Mouse (Mus musculus) kidney, adult 9 months (tissue): ENCODE data around the gene Sctr.
A peak's percentile ranks its signal among the peaks of the same experiment; 100 is the strongest.

ENCODE experiments used
- DNase-seq: peaks from one replicate; pipeline ENCODE4 v3.0.0; 2022

The Sctr gene

GRCm38 (mm10) chr1:120030474-120030873 is 23.8 kb downstream of the Sctr start:
- DNase-seq: no peak

GRCm38 (mm10) chr1:120032804-120033468 is 26.2 kb downstream of the Sctr start:
- peak; percentile 95 for DNase-seq

- DNase-seq: no peak
Observed at GRCm38 (mm10) chr1:120033469-120033854, 26.8 kb downstream of the Sctr start.

GRCm38 (mm10) chr1:120034793-120035192 is 28.1 kb downstream of the Sctr start:
- no peak for DNase-seq

- DNase-seq: no peak
Observed at GRCm38 (mm10) chr1:120035456-120036034, 28.9 kb downstream of the Sctr start.

GRCm38 (mm10) chr1:120037021-120037683 is 30.5 kb downstream of the Sctr start:
- DNase-seq: peak; percentile 70

GRCm38 (mm10) chr1:120038594-120038993 is 31.9 kb downstream of the Sctr start:
- DNase-seq: no peak

DNA sequence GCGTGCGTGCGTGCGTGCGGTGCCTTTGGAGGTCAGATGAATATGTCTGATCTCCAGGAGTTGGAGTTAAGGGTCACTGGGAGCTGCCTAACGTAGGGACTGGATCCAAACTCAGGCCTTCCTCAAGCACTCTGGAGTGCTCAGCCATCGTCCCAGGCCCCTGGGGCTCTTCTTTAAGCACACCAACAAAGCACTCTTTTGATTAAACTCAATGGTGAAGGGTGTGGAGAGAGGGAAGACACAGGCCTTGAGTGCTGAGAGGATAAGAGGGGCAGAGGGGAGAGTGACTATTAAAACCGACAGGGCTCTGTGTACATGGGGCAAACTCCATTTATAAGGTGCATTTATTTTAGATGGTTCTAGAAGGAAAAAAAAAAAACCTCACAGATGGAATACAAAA is 35.7 kb downstream of the Sctr start:
- DNase-seq: no peak

GRCm38 (mm10) chr1:120044584-120044983 is 37.9 kb downstream of the Sctr start:
- no peak for DNase-seq

GRCm38 (mm10) chr1:120047325-120047724 is 40.6 kb downstream of the Sctr start:
- no peak for DNase-seq

- no peak for DNase-seq
Observed at GRCm38 (mm10) chr1:120051070-120051469, 44.4 kb downstream of the Sctr start.

- no peak for DNase-seq
Observed at GRCm38 (mm10) chr1:120054997-120055396, 48.3 kb downstream of the Sctr start.

GRCm38 (mm10) chr1:120055475-120055874 is 48.8 kb downstream of the Sctr start:
- DNase-seq: no peak

- no peak for DNase-seq
Observed at GRCm38 (mm10) chr1:120056236-120056635, 49.5 kb downstream of the Sctr start.

DNA sequence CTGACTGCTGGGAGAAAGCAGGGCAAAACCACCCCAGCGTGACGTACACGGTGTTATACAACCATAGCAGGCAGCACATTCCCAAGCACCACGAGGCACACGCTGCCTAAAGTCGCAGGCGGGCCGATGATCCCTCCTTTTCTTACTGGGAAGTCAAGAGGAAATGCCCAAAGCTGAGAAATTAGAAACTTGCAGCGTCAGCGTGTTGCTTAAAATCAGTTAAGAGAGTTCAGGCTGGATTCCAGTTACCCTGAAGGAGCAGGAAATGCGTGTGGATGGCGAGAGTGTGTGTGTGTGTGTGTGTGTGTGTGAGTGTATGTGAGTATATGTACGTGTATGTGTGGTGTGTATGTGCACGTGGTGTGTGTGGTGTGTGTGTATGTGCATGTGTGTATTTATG is 50.4 kb downstream of the Sctr start:
- peak; percentile 82 for DNase-seq

- DNase-seq: no peak
Observed at GRCm38 (mm10) chr1:120057674-120058430, 51.2 kb downstream of the Sctr start.

- DNase-seq: no peak
Observed at GRCm38 (mm10) chr1:120060687-120061086, 54.0 kb downstream of the Sctr start.

DNA sequence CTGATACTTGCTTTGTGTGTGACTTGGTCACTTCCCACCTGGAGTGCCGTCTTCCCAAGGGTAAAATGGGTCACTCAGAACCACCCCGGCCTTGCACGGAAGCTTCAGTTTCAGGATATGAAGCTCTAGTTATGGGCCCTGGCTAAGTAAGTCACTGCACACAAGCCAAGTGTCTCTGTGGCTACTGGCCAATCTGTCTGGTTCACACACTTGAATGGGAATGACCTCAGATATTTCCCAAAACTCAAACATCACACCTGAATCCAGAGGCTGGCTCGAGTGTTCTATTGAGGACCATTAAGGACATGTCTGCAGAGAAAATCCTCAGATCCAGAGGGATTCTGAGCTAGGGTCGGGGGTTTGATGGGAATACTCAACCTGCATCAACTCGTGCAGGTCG is 55.5 kb downstream of the Sctr start:
- DNase-seq: no peak

GRCm38 (mm10) chr1:120064036-120064682 is 57.5 kb downstream of the Sctr start:
- peak; percentile 59 for DNase-seq

DNA sequence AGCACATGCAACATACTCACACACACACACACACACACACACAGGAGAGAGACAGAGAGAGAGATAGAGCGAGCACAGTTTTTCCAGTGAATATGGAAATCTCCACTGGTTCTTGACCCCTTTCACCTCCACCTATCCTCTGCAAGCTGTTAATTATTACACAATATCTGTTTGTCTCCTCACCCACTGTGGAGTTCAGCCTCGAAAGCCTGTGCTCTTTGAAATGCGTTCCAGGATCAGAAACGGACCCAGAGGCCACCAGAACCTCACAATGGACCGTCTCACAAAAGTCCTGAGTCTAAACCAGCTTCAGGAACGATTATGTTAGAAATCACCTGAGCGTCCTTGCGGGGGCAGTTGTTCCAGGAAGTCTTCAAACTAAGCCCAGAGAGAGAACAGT is 59.5 kb downstream of the Sctr start:
- DNase-seq: peak; percentile 76

DNA sequence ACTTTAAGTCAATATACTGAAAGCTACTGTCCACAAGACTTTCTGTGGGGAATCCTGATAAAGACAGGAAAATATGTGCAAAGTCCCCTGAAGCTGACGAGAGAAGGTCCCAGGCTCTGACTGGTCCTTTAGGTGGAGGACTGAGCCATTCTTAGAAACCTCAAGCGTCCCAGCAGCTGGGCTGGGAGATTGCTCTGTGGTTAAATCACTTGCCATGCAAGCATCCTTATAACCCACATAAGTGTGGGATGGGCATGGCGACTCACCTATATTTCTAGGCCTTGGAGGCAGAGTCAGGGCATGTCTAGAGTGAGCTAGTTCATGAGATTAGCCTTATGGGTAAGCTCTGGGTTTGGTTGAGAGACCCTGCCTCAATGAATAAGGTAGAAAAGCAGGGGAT is 59.9 kb downstream of the Sctr start:
- no peak for DNase-seq

- DNase-seq: no peak
Observed at GRCm38 (mm10) chr1:120069120-120069519, 62.4 kb downstream of the Sctr start.

DNA sequence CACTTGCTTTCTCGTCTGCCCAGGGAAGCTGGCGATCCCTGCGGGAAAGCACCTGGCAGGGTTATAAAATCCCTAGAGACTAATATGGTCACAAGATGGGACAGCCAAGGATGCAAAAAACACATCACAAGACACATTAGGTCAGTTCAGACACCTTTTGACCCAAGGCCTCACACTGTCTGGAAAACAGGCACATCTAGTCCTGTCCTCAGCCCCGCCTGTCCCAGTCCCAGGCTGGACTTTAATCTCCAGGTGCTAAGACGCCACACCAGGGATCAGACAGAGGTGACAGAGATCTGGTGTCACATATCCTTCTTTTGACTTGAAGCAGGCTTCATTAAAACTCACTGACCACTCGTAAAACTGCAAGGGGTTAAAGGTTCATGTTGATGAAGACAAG is 63.5 kb downstream of the Sctr start:
- peak; percentile 74 for DNase-seq
